9 mouse cellular contexts compared by ENCODE assay signal in the genomic region with DNA sequence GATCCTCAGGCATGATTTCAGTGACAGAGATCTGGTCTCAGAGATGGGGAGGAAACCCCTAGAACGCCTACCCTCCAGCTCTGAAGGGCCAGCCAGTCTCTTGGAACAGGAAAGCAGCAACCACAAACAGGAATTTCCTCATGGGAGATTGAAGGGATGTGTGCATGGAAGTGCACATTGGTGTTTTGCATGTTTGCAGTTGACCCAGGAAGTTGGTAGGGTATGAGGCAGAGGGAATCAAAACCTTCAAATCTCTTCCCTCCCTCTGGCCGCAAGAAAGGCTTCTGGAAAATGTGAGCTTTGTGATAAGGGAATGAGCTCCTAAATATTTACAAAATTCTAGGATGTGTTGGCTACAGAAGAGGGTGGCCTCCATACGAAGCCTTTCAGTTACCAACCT. TPM values are rescaled to one million over a fixed set of nuclear protein-coding genes. Genes with fewer than 3 reads are reported as not detected.
DNase-seq lines count a peak whose midpoint lies in the region; ATAC-seq lines count a peak whose summit lies in the region.
"Had no signal": no experiment of that assay in that cellular context is flagged by ENCODE, and none has a peak within 500 bp of the region (broad histone marks: within the 10 kb centered on the region; RNA-seq: fewer than 3 reads in every experiment).

No protein-coding gene starts in this region.

- DNase-seq in cerebellum, adult 9-10 months = peak; percentile 19
- no peak for DNase-seq in cerebellum, postnatal 4 days (ENCODE audit: low spot score in 2 of 2)
- no peak for DNase-seq in hindbrain, embryonic 14.5 days (ENCODE audit: low spot score)
- no peak for DNase-seq in frontal cortex, adult 2 months (ENCODE audit: extremely low spot score in 1 of 2, low spot score in 1 of 2)

- peaks cover 41% of the 10 kb centered on the region for H3K4me1 ChIP-seq in hindbrain, embryonic 14.5 days (replicated peaks; ENCODE audit: control insufficient read depth, insufficient read depth, low read length)
- H3K4me1 ChIP-seq in hindbrain, embryonic 16.5 days (ENCODE audit: control insufficient read depth, insufficient read depth, low read depth, low read length) = peaks cover 35% of the 10 kb centered on the region
- peaks cover 19% of the 10 kb centered on the region for H3K4me1 ChIP-seq in midbrain, embryonic 12.5 days
- H3K4me1 ChIP-seq in midbrain, embryonic 16.5 days (ENCODE audit: control insufficient read depth, insufficient read depth, low read length) = peaks cover 28% of the 10 kb centered on the region
- H3K4me1 ChIP-seq in neural tube, embryonic 15.5 days = peaks cover 59% of the 10 kb centered on the region

- 0 out of 2 replicates have a peak overlapping the region, but pooled peaks have one; percentile 95 for H3K27ac ChIP-seq in hindbrain, embryonic 14.5 days
- no peak overlapping the region for H3K27ac ChIP-seq in hindbrain, embryonic 16.5 days (ENCODE audit: low read depth, low read length)
- peak overlapping the region; percentile 39; the same call in 1 of the 2 replicates for H3K27ac ChIP-seq in midbrain, embryonic 12.5 days (replicated peaks)
- no peak overlapping the region; the same call in 1 of the 2 replicates for H3K27ac ChIP-seq in midbrain, embryonic 16.5 days (ENCODE audit: low read length)
- H3K27ac ChIP-seq in neural tube, embryonic 15.5 days (replicated peaks) = peak overlapping the region; percentile 94; the same call in 1 of the 2 replicates
- H3K27ac ChIP-seq: midbrain, embryonic 10.5 days had no signal

- no peaks in the 10 kb centered on the region for H3K36me3 ChIP-seq in hindbrain, embryonic 14.5 days (replicated peaks; ENCODE audit: control insufficient read depth, insufficient read depth)
- no peaks in the 10 kb centered on the region for H3K36me3 ChIP-seq in hindbrain, embryonic 16.5 days (ENCODE audit: control insufficient read depth, insufficient read depth, low read length)
- no peaks in the 10 kb centered on the region for H3K36me3 ChIP-seq in midbrain, embryonic 12.5 days
- no peaks in the 10 kb centered on the region for H3K36me3 ChIP-seq in midbrain, embryonic 16.5 days (ENCODE audit: control insufficient read depth, insufficient read depth, low read length)
- H3K36me3 ChIP-seq in neural tube, embryonic 15.5 days = no peaks in the 10 kb centered on the region
- H3K36me3 ChIP-seq: midbrain, embryonic 10.5 days had no signal

- H3K4me2 ChIP-seq in hindbrain, embryonic 14.5 days (replicated peaks) = no peak overlapping the region
- no peak overlapping the region for H3K4me2 ChIP-seq in hindbrain, embryonic 16.5 days (ENCODE audit: low read length)
- H3K4me2 ChIP-seq in midbrain, embryonic 12.5 days (replicated peaks) = no peak overlapping the region
- H3K4me2 ChIP-seq in midbrain, embryonic 16.5 days (ENCODE audit: low read length) = no peak overlapping the region
- 0 out of 2 replicates have a peak overlapping the region, but pooled peaks have one; percentile 67 for H3K4me2 ChIP-seq in neural tube, embryonic 15.5 days

- H3K4me3 ChIP-seq in hindbrain, embryonic 14.5 days (replicated peaks; ENCODE audit: low read length) = no peak overlapping the region
- H3K4me3 ChIP-seq in hindbrain, embryonic 16.5 days (ENCODE audit: low read length) = no peak overlapping the region
- H3K4me3 ChIP-seq in midbrain, embryonic 12.5 days = no peak overlapping the region
- H3K4me3 ChIP-seq in midbrain, embryonic 16.5 days (ENCODE audit: low read depth, low read length) = no peak overlapping the region
- no peak overlapping the region for H3K4me3 ChIP-seq in neural tube, embryonic 15.5 days (replicated peaks)
- H3K4me3 ChIP-seq: midbrain, embryonic 10.5 days had no signal

- H3K27me3 ChIP-seq in hindbrain, embryonic 14.5 days (ENCODE audit: control insufficient read depth, insufficient read depth, low read length) = no peaks in the 10 kb centered on the region
- H3K27me3 ChIP-seq in hindbrain, embryonic 16.5 days (replicated peaks; ENCODE audit: control insufficient read depth, insufficient read depth, low read length) = no peaks in the 10 kb centered on the region
- no peaks in the 10 kb centered on the region for H3K27me3 ChIP-seq in midbrain, embryonic 12.5 days
- H3K27me3 ChIP-seq in midbrain, embryonic 16.5 days (ENCODE audit: control insufficient read depth, insufficient read depth, low read depth, low read length) = no peaks in the 10 kb centered on the region
- no peaks in the 10 kb centered on the region for H3K27me3 ChIP-seq in neural tube, embryonic 15.5 days (replicated peaks)

- ATAC-seq in hindbrain, embryonic 14.5 days (ENCODE audit: low FRiP score) = no peak
- no peak for ATAC-seq in hindbrain, embryonic 16.5 days
- no peak for ATAC-seq in midbrain, embryonic 12.5 days (ENCODE audit: low FRiP score, low read depth)
- no peak for ATAC-seq in midbrain, embryonic 16.5 days
- ATAC-seq in neural tube, embryonic 15.5 days (ENCODE audit: low FRiP score) = no peak

- no peak overlapping the region for H3K9ac ChIP-seq in hindbrain, embryonic 14.5 days
- no peak overlapping the region for H3K9ac ChIP-seq in hindbrain, embryonic 16.5 days (ENCODE audit: low read depth, low read length)
- no peak overlapping the region for H3K9ac ChIP-seq in midbrain, embryonic 12.5 days (replicated peaks)
- H3K9ac ChIP-seq in midbrain, embryonic 16.5 days (ENCODE audit: low read depth, low read length) = no peak overlapping the region
- H3K9ac ChIP-seq in neural tube, embryonic 15.5 days (replicated peaks) = no peak overlapping the region

- WGBS in hindbrain, embryonic 14.5 days = 88% methylated on average over 3 of the region's 3 CpGs
- WGBS in hindbrain, embryonic 16.5 days = 79% methylated on average over 3 of the region's 3 CpGs
- 81% methylated on average over 3 of the region's 3 CpGs for WGBS in midbrain, embryonic 12.5 days
- WGBS in midbrain, embryonic 16.5 days = 81% methylated on average over 3 of the region's 3 CpGs
- WGBS in neural tube, embryonic 15.5 days = 89% methylated on average over 3 of the region's 3 CpGs

- H3K9me3 ChIP-seq in hindbrain, embryonic 14.5 days (ENCODE audit: control insufficient read depth, low read length) = no peaks in the 10 kb centered on the region
- H3K9me3 ChIP-seq in hindbrain, embryonic 16.5 days (ENCODE audit: control insufficient read depth, low read length) = no peaks in the 10 kb centered on the region
- no peaks in the 10 kb centered on the region for H3K9me3 ChIP-seq in midbrain, embryonic 12.5 days
- H3K9me3 ChIP-seq in midbrain, embryonic 16.5 days (replicated peaks; ENCODE audit: control insufficient read depth, low read length, poor library complexity, severe bottlenecking) = no peaks in the 10 kb centered on the region
- H3K9me3 ChIP-seq in neural tube, embryonic 15.5 days (replicated peaks) = no peaks in the 10 kb centered on the region
- H3K9me3 ChIP-seq: midbrain, embryonic 10.5 days had no signal

RNA-seq across cellular contexts. Expression of a gene that starts 33.0 kb away (rescaled TPM):
- 2.7 and 3.0 TPM in 2 replicates for polyA plus RNA-seq in hindbrain, embryonic 14.5 days (2014; fragmentation: Nextera tagmentation; extraction: Ambion mirVana)
- 3.8 and 4.0 TPM in 2 replicates for polyA plus RNA-seq in hindbrain, embryonic 16.5 days (2015; fragmentation: Nextera tagmentation; extraction: Ambion mirVana)
- polyA plus RNA-seq in midbrain, embryonic 12.5 days (2016; fragmentation: Nextera tagmentation; extraction: Ambion mirVana) = 5.2 and 5.7 TPM in 2 replicates
- polyA plus RNA-seq in midbrain, embryonic 16.5 days (2015; fragmentation: Nextera tagmentation; extraction: Ambion mirVana) = 2.2 and 2.3 TPM in 2 replicates
- 4.1 and 5.3 TPM in 2 replicates for polyA plus RNA-seq in neural tube, embryonic 15.5 days (2015; fragmentation: Nextera tagmentation; extraction: Ambion mirVana)
- 8.9 and 9.2 TPM in 2 replicates for polyA plus RNA-seq in frontal cortex, adult 2 months (2012; rRNA removed)

Comparison
In these comparisons a context has a peak if more than half of its experiments do, and no peak if none do; other contexts are left out.
1. H3K27ac ChIP-seq: peak in hindbrain, embryonic 14.5 days (single experiment), midbrain, embryonic 12.5 days (single experiment) and neural tube, embryonic 15.5 days (single experiment); none in hindbrain, embryonic 16.5 days (single experiment) and midbrain, embryonic 16.5 days (single experiment).